Mouse (Mus musculus) right cerebral cortex, postnatal 25 days (tissue): ENCODE measurements at regions not wholly inside any gene's neighbourhood (a gene's known extent, or its start where the extent isn't known, plus 50 kb on each side); places are given as distances from the start of the nearest gene placed in this dataset.

Experiments used
- DNase-seq: peaks from one replicate; pipeline ENCODE4 v3.0.0; 2022

DNA sequence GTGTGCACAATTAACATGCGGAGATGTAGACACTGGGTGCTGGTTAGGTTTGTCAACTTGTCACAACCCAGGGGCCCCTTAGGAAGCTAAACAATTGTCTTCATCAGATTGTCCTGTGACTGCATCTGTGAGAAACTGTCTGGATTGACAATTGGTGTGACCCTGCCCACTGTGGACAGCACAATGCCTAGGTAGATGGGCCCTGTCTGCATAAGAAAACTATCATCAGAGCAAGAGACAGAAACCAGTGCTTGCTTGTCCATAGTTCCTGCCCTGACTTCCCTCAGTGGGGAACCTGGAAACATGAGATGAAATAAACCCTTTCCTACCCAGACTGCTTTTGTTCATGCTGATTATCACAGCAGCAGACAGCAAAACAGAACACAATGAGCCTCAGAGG, 63.5 kb upstream of the Tyw5 start:
- no peak for DNase-seq

DNA sequence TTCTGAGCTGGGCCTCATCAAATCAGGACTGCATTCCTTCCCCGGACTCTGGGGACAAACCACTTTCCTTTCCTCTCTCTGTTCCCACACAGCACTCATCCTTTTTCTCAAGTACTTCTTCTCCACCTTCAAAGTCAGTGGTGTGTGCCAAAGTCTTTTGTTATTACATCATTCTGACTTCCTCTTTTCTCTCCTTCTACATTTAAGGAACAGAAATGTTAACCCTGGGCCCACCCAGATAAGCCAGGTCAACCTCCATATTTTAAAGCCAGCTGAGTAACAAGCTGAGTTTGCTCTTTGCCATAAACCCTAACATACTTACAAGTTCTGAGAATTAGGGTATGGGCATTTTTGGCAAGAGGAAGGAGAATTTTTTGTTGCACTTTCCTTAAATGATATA, 65.3 kb upstream of the Tyw5 start:
- DNase-seq: no peak

DNA sequence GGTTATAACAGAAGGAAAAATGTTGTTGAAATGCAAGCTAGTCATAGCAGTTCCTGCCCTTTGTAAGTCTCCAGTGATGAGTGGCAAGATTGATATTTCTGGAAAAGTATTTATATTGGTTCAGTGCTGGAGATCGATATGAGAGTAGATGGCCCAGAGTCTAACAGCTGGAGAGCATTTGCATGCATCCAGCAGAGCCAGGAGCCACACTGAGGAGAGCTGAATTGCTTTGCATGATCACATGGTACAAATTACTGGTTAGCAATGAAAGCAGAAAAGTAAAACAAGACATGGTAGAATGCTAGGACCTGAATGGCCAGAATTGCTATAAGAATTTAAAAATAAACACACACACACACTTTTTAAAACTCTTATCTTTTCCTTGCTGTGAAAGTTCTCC, 70.8 kb upstream of the Tyw5 start:
- DNase-seq: no peak

DNA sequence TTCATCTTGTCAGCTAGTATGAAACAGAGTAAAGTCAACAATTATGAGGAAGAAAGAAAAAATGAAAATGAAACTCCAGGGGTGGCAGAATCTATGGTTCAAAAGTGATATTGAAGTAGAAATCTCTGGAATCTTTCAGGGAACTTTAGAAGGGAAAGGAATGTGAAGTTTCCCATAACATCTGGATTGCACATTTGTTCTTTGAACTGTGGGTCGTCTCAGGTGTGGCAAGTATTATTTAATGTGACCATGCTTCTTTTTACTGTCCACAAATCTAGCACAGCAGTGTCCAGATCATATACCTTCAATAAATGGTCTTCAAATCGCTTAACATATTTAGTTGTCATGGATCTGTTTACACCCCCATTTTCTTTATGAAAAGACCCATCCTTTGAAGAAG, 71.2 kb upstream of the Tyw5 start:
- no peak for DNase-seq

DNA sequence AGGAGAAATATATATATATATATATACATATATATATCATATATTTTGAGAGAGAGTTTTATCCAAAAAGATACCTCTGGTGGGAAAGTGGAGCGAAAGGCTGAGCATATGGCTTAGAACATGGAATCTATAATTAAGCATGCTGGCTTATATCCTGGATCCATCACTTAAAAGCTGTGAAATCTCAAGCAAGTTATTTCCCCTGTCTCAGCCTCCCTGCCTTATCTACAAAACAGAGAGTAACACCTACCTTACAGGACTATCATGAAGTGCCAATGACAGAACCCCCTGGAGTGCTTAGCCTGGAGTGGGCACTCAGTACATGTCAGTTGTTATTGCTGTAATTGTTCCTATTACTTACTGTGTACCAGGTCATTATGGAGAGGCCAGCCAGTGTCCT, 71.9 kb upstream of the Tyw5 start:
- no peak for DNase-seq

DNA sequence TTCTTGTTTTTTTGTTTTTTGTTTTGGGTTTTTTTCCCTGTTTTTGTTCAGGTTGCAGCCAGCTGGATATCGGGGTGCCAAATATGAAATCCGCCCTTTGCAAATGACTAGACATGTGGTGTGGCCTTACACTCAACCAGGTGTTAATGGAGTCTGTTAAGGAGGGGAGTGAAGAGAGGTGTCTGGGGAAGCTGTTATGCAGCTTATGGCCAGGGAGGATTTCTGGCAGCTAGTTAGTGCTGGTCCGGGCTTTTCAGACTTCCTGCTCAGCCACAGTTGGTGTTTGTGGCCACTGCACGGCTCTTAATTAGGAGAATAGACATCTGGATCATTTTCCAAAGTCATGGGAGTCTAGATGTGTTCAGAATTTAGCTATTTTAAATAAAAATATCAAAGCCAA, 72.7 kb upstream of the Tyw5 start:
- no peak for DNase-seq

DNA sequence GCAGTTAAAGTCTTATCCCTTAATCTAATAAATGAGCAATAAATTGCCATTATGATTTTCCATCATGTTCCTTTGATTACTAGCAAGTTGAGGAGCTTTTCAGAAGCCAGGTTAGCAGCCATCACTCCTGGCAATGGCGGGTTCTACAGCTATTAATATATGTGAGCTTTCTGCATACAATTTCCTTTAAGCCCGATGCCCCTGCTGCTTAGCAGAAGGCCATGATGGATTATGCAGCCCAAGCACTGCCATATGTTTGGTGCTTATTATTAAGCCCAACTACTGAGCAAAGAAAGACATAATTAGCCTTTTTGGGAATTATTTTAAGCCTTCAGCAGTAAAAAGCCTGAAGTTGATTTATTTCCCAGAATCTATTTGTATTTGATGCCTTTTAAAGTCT, 82.3 kb upstream of the Tyw5 start:
- no peak for DNase-seq

DNA sequence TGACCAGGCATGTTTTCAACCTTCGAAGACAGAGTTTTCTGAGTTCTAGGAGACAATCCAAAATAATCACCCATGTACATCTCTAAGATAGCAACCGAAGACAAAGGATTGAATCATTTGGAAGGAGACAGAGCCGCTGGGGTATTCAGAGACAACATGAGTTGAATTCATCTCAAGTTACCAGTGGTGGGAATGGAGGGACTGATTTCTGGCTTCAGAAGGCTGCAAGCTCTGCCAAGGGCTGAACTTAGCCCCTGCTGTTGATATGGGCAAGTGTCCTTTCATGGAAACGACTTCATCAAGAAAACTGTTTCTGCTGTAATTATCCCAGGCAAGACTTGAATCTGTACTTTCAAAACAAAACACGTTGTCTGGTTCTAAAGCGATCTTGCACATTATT, 82.7 kb upstream of the Tyw5 start:
- no peak for DNase-seq

DNA sequence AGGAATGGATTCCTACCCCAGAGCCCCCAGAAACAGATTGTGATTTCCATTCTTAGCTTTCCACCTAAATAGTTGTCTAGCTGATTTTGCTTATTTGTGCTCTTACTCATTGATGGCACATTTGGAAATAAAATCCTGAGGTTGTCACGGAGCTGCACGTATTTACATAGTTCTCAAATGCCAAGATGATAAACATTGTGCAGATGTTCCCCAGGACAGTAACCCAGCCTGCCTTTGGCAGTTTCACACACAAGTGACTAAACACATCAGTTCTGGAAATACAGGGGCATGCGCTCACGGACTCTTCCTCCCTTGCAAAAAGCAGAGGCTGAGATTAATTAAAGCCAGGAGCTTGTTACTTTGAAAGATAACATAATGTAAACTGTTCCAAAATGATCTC, 83.1 kb upstream of the Tyw5 start:
- no peak for DNase-seq

DNA sequence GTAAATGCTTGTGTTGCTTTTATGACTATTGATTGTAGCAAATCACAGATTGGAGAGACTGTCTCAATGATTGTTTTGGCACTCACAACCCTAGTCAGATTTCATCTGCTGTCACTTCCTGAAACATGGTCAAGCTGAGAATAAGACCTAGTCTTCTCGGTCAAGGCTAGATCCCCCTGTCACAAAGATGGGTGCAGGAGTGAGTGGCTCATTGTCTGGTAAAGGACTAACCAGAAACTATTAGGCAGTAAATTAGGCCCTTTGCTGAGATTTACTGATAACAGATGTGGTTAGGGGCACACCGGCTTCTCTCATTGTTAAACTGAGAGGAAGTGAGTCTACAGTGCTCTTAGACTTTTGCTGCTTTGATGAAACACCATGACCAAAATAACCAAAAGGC, 85.8 kb upstream of the Tyw5 start:
- no peak for DNase-seq

DNA sequence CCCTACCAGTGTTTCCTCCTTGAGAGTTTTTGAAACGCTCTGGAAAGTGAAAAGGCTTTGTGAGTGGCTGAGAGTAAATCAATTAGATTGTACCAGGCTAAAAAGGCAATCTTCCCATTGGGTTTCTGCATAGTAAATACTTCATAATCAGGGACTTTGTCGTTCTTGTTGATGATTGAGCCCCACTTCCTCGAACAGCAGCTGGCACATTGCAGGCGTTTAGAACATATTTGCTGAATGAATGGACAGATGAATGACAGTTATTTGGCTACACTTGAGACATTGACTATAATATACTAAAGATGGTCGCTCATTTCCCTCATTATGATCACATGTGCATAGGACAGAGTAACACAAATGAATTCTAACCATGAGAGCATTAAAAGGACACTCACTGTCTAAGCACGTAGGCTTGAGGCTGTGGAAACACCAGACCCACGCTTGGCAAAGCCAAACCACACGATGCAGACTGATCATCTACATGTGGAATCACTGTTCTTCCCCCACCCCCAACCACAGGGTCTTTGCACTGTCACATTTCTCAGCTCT, 90.7 kb upstream of the Tyw5 start:
- DNase-seq: no peak

DNA sequence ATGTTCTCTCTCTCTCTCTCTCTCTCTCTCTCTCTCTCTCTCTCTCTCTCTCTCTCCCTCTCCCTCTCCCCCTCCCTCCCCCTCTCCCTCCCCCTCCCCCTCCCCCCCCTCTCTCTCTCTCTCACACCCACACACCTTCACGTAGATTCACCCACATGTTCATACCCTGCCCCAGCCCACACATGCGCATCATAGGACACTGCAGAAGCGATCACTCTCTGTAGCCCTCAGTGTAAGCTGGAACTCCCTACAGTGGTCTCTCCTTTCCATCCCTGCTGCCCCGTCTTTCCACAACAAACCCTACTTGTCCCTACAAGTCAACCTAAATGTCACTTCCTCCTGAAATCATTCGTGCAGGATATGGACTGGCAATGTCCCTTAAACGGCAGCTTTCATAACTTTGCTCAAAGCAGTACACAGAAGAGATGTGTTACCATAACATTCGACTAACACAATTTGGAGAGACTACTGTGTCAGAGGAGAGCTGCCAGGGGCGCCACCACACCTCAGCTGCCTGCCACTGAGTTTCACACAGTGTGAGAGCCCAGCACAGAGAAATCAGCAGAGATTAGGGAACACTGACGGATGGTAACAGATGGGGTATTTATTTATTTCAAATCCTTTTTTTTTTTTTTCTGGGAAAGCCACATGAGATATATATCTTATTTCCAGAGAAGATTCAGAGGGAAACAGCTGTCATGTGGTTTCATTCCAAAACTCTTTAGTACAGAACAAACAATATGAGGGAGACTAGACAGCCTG, 103.6 kb upstream of the Tyw5 start:
- peak; percentile 10 for DNase-seq

DNA sequence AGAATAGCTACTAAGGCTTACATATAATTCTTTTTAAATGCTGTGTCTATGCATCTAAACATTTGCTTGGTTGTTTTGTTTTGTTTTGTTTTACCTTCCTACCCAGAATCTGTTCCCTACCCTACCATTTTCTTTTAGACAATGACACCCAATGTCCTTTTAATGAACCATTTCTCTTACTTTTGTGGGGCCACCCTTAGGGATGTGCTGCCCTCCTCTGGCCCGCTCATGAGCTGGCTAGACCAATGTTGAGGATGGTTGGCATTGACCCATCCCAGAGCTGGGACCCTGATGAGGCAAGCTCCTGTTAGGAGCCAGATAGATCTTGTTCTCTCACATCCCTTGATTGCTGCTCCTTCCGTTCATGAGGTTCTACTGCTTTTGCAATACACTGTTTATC, 105.0 kb upstream of the Tyw5 start:
- no peak for DNase-seq

DNA sequence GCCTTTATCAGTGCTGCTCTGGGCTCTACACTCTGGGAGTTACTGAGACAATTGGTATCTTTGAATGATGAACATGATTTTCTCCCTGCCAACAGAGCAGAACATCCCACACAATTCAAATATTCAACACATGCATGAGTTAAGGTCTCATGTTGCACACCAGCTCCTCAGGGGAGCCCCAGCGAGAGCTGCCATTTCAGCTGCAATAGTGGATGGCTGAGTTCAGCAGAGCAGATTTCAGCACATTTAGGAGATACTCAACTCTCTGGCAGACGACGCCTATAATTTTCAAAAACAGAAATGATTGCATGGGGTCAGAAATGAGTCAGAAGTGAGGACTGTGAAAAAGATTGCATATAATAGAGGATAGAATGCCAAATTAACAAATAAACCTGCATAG, 105.6 kb upstream of the Tyw5 start:
- DNase-seq: no peak

DNA sequence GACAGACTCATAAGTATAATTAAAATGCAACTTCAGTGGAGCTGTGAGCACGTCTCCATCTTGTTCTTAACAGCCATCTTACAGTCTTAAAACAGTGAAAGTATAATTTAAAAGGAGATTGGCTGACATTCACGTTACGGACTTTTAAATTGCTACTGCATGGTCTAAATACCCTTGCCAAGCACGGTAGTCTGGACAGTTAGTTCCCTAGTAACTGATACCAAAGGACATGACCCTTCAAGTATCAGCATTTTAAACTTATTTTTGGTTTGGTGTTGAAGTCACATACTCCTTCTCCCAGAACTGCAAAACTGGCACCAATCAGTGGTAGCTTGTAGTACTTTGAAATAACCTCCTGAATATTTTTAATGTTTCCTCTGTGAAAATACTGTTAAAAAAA, 119.1 kb upstream of the Tyw5 start:
- DNase-seq: no peak

DNA sequence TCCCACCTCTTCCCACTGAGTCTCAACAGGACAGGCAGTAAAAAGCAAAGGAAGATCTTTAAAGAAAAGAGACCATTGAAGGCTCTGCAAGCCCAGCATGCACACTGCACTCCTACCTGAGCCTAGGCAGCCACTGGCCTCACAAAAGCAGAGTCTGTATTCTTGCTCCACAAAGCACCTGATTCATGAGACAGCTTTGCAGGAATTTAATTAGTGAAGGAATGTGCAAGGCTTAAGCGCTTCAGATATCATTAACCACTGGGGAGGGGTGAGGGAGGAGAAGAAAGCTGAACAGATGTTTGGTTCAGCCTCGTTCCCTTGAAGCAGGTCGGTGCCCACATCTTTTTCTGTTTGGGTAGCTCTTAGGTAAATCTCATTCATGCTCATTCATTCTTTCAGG, 121.8 kb upstream of the Tyw5 start:
- no peak for DNase-seq

DNA sequence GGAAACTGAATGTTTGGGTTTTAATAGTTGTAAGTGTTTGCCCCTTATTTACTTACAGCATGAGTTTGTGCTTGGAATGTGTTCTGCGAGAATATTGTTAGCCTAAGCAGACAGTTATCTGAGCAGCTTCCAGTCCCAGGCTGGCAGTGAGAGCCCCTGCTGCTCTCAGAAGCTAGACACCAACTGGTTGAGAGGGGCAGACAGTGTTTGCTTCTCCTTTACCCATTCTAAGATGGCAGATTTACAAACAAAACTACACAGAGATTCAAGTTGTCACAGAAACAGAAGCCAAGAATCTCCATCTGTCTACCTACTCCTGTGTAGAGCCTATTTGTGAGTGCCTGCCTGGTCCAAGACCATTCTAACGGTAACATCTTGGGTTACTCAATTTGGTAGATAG, 122.4 kb upstream of the Tyw5 start:
- DNase-seq: no peak

DNA sequence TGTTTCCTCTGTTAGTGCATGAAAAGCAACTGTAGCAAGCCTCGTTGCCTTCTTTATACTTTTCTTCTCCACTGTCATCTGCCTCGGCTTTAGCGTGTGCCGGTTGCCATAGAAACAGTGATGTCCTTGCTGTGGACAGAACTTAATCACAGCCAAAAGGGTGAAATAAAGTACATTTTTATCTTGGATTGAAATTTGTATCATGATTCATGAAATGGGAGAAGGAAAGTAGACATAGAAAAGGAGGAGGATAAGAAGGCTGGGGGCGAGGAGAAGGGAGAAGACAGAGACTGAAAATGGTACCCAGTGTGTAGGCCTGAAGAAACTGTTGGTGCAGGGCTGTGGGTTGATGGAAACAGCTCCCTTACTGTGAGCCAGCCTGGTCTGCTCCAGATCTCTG, 130.5 kb upstream of the Tyw5 start:
- DNase-seq: peak; percentile 28

DNA sequence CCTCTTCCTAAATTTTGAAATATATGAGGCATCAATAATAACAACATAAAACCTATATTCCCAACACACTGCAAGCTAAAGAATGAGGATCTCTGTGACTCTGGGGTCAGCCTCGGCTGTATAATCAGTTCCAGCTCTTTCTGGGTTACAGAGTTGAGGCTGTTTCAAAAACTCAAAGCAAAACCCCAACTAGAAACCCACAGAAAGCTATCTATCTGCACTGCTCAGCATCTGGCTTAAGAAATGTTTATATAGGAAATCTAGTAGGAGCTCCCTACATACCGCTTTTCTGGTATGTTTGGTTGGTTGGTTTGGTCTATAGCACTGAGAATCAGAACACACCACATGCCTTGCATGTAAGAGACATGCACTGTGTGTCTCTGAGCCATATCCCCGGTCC, 137.8 kb upstream of the Tyw5 start:
- no peak for DNase-seq

DNA sequence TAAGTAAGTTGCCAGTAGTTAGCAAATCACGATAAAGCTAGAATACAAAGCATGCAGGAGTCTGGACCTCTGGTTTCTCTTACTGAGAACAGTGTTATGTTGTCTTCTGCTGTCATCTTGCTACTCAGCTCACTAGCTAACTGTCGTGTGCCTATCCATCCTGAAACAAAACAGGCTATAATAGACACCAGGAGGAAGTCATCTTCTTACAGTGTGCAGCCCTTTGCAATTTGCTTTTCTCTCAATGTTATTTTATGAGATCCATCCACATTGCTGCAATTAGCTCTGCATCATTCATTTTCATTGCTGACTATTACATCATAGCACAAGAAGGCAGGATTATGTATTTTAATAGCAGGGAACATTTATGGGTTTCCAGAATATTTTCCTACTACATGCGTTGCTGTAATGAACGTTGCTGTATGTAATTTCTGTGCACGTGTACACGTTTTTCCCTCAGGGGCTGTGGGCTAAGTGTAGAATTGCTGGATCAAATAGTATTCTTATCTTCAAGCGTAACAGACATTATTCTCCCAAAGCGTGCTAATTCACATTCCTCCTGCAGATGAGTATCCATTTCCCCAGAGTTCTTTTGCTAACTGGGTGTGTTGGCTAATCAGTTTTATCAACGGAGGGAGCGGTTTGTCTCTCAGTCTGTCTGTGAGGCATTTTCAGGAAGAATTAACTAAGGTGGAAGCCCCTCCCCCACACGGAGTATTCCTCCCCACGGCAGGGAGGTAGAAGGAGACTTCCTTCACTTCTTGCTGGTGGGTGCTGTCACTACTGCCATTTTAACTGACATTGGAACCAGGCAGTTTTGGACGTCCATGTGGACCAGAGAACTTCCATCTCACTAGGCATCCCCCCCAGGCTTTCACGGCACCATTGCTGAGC, 139.1 kb upstream of the Tyw5 start:
- no peak for DNase-seq

DNA sequence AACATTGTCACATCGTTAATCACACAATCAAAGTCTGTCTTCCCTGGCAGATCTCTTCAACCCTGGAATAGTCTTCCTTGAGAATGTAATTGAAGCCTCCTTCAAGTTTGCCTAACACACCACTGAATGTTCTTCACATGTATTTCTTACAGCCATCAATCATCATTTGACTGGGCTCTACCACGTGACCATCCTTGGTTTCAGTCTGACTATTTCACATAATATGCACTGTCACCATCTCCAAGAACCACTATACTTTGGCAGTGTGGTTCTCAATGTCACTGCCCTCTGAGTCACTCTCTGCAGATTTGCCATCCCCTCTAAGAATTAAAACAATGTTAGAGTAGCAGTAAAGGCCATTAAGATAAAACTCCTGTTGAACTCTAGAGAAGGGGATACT, 154.6 kb upstream of the Tyw5 start:
- DNase-seq: no peak

DNA sequence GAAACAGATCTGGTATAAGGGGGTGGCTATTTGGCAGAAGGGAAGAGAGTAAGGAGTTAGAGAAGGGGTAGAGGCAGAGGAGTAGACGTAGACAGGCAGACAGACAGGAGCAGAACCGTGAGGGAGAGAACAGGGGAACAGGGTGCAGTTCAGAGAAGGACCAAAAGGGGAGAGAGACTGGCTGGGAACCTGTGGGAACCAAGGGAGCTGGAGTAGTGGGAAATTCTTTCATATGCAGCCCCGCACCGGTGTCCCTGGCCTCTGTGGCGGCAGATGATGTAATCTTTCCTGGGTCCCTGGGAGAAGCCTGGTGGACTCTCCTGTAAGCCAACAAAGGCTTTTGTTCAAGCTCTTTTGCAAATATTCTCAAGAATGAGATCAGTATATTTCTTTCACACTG, 157.8 kb upstream of the Tyw5 start:
- DNase-seq: no peak

DNA sequence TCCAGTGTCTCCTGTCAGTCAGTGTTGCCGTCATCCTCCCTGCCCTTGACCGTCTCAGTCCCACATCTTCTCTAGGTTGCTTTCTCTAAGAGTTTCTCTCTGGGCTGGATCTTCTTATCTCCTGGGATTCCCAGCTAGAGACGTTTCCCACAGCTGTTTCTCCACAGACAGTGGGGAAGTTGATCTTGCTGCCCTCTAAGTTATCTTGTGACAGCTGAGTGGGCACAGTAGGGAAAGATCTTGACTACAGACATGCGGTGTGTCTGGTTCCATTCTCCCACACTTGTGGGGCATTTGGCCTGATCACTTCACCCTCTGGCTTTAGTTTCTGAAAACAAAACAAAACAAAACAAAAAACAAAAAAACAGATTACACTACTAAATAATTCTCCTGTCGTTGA, 165.2 kb upstream of the Tyw5 start:
- DNase-seq: no peak

DNA sequence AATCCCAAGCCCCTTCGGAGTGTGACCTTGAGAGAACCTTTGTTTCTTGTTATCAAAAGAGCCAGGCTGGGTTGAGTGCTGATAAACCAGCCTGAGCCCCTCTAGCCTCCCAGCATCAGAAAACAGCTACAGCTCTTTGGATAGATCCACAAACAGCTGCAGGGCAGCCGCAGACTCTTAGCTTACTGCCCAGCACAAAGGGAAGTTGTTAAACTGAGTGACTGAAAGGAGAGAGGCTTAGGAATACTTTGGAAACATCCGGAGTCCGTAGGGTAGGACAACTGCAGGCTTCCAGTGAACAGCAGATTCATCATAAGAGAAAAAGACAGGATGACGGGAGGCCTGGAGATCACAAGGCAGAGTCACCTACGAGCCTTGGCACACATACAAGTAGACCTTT, 166.9 kb upstream of the Tyw5 start:
- no peak for DNase-seq
